Comparison of ENCODE assay signal across 16 mouse cellular contexts in genomic region chr6:8373851-8374250, GRCm38 (mm10).
A peak's percentile ranks its signal among the peaks of the same experiment; 100 is the strongest.
DNase-seq lines count a peak whose midpoint lies in the region; ATAC-seq and TF ChIP-seq lines count a peak whose summit lies in the region.
"Had no signal": no experiment of that assay in that cellular context is flagged by ENCODE, and none has a peak within 500 bp of the region (broad histone marks: within the 10 kb centered on the region; RNA-seq: fewer than 3 reads in every experiment).

No protein-coding gene starts in this region.

- no peaks in the 10 kb centered on the region for H3K4me1 ChIP-seq in embryonic facial prominence, embryonic 14.5 days (ENCODE audit: control insufficient read depth, insufficient read depth, low read length)
- H3K4me1 ChIP-seq in embryonic facial prominence, embryonic 10.5 days: no peaks in the 10 kb centered on the region
- no peaks in the 10 kb centered on the region for H3K4me1 ChIP-seq in kidney, adult 2 months (ENCODE audit: control insufficient read depth, insufficient read depth, low read length)
- no peaks in the 10 kb centered on the region for H3K4me1 ChIP-seq in intestine, embryonic 16.5 days (ENCODE audit: control insufficient read depth, insufficient read depth, low read length)
- H3K4me1 ChIP-seq: hindbrain, embryonic 12.5 days had no signal

- no peak for TF ChIP-seq POLR2A in kidney, adult 2 months (IDR thresholded peaks at IDR 0.05; ENCODE audit: low read depth, low read length)

- no peak overlapping the region for H3K4me3 ChIP-seq in embryonic facial prominence, embryonic 14.5 days (ENCODE audit: low read depth, low read length)
- no peak overlapping the region for H3K4me3 ChIP-seq in embryonic facial prominence, embryonic 10.5 days
- no peak overlapping the region for H3K4me3 ChIP-seq in kidney, adult 2 months (ENCODE audit: insufficient read depth, low read depth, low read length)
- no peak overlapping the region for H3K4me3 ChIP-seq in intestine, embryonic 16.5 days (ENCODE audit: low read length)
- H3K4me3 ChIP-seq: hindbrain, embryonic 12.5 days had no signal

- no peaks in the 10 kb centered on the region for H3K27me3 ChIP-seq in embryonic facial prominence, embryonic 14.5 days (replicated peaks; ENCODE audit: control insufficient read depth, insufficient read depth, low read length)
- no peaks in the 10 kb centered on the region for H3K27me3 ChIP-seq in embryonic facial prominence, embryonic 10.5 days (replicated peaks; ENCODE audit: low read depth, poor library complexity, severe bottlenecking)
- H3K27me3 ChIP-seq in kidney, adult 2 months (replicated peaks; ENCODE audit: control insufficient read depth, insufficient read depth, low read length): no peaks in the 10 kb centered on the region
- H3K27me3 ChIP-seq in intestine, embryonic 16.5 days (replicated peaks; ENCODE audit: control insufficient read depth, insufficient read depth, low read length): no peaks in the 10 kb centered on the region
- H3K27me3 ChIP-seq: hindbrain, embryonic 12.5 days; Patski had no signal

- ATAC-seq in embryonic facial prominence, embryonic 14.5 days (ENCODE audit: low read depth): no peak
- ATAC-seq in intestine, embryonic 16.5 days: peak; percentile 36; the same call in 1 of the 2 replicates
- ATAC-seq: activated CD4-positive, CD25-positive, alpha-beta regulatory T cell, adult 4 months; forebrain, embryonic 16.5 days; Patski had no signal

- no peak overlapping the region for H3K4me2 ChIP-seq in embryonic facial prominence, embryonic 14.5 days (ENCODE audit: low read depth, low read length)
- H3K4me2 ChIP-seq in intestine, embryonic 16.5 days (ENCODE audit: low read depth, low read length): no peak overlapping the region
- H3K4me2 ChIP-seq: hindbrain, embryonic 12.5 days had no signal

- DNase-seq in embryonic facial prominence, embryonic 14.5 days (ENCODE audit: low spot score): no peak
- no peak for DNase-seq in embryonic facial prominence, embryonic 10.5 days (ENCODE audit: low spot score)
- DNase-seq in kidney, postnatal 10 days: peak; percentile 18
- DNase-seq in kidney, adult 2 months: no peak
- peak; percentile 36 for DNase-seq in brain, adult 2 months (ENCODE audit: low read depth, low spot score)
- no peak for DNase-seq in right cerebral cortex, postnatal 14 days
- DNase-seq: cerebellum, adult 2 months; heart, adult 11 months; kidney, postnatal 36 days; lung, postnatal 14 days; spleen, adult 18-20 months had no signal

- H3K27ac ChIP-seq in embryonic facial prominence, embryonic 14.5 days (replicated peaks; ENCODE audit: low read depth, low read length): no peak overlapping the region
- no peak overlapping the region for H3K27ac ChIP-seq in embryonic facial prominence, embryonic 10.5 days (replicated peaks)
- H3K27ac ChIP-seq in kidney, adult 2 months (ENCODE audit: insufficient read depth, low read depth, low read length): no peak overlapping the region
- H3K27ac ChIP-seq in intestine, embryonic 16.5 days (ENCODE audit: low read length): no peak overlapping the region
- H3K27ac ChIP-seq: hindbrain, embryonic 12.5 days had no signal

- no peak for TF ChIP-seq CTCF in kidney, adult 2 months (conservative IDR thresholded peaks at IDR 0.05; ENCODE audit: insufficient read depth, insufficient read length, low read depth, low read length)

- 0 out of 2 replicates have a peak overlapping the region, but pooled peaks have one; percentile 19 for H3K9ac ChIP-seq in embryonic facial prominence, embryonic 14.5 days (ENCODE audit: low read depth, low read length)
- H3K9ac ChIP-seq in intestine, embryonic 16.5 days (ENCODE audit: low read depth, low read length): no peak overlapping the region
- H3K9ac ChIP-seq: hindbrain, embryonic 12.5 days had no signal

- H3K9me3 ChIP-seq in embryonic facial prominence, embryonic 14.5 days (ENCODE audit: control insufficient read depth, low read length): no peaks in the 10 kb centered on the region
- no peaks in the 10 kb centered on the region for H3K9me3 ChIP-seq in embryonic facial prominence, embryonic 10.5 days
- H3K9me3 ChIP-seq in intestine, embryonic 16.5 days (ENCODE audit: control insufficient read depth, low read length): no peaks in the 10 kb centered on the region
- H3K9me3 ChIP-seq: hindbrain, embryonic 12.5 days had no signal

- H3K36me3 ChIP-seq in embryonic facial prominence, embryonic 14.5 days (ENCODE audit: control insufficient read depth, insufficient read depth, low read length): peaks cover 4% of the 10 kb centered on the region; the same call in 1 of the 2 replicates
- peaks cover 3% of the 10 kb centered on the region; the same call in 1 of the 2 replicates for H3K36me3 ChIP-seq in embryonic facial prominence, embryonic 10.5 days (replicated peaks)
- peaks cover 1% of the 10 kb centered on the region; the same call in 1 of the 2 replicates for H3K36me3 ChIP-seq in kidney, adult 2 months (ENCODE audit: control insufficient read depth, insufficient read depth, low read length)
- 0 out of 2 replicates have a peak, but pooled peaks cover 3% of the 10 kb centered on the region for H3K36me3 ChIP-seq in intestine, embryonic 16.5 days (ENCODE audit: control insufficient read depth, insufficient read depth, low read length)

- WGBS in embryonic facial prominence, embryonic 14.5 days: 47% methylated on average over 8 of the region's 8 CpGs
- WGBS in embryonic facial prominence, embryonic 10.5 days: 56% methylated on average over 8 of the region's 8 CpGs
- 56% methylated on average over 8 of the region's 8 CpGs for WGBS in kidney, adult 2 months
- WGBS in intestine, embryonic 16.5 days: 50% methylated on average over 8 of the region's 8 CpGs

Comparison
In these comparisons a context has a peak if more than half of its experiments do, and no peak if none do; other contexts are left out.
1. DNase-seq: peak in kidney, postnatal 10 days (single experiment) and brain, adult 2 months (single experiment); none in embryonic facial prominence, embryonic 14.5 days (single experiment), embryonic facial prominence, embryonic 10.5 days (single experiment), kidney, adult 2 months (single experiment) and right cerebral cortex, postnatal 14 days (single experiment).